Mouse (Mus musculus) embryonic fibroblast, embryonic 13.5 days (primary cell): ENCODE data around the gene Dcakd. TPM values are rescaled to one million over a fixed set of nuclear protein-coding genes. Genes with fewer than 3 reads are reported as not detected.

Experiments used
- H3K27ac ChIP-seq: 2 replicates; pipeline ENCODE4 v1.5.1; 2012; ENCODE audit warnings: low read length, control low read depth, inconsistent platforms; ENCODE audit not compliant: insufficient read depth
- H3K4me1 ChIP-seq: 2 replicates; pipeline ENCODE4 v1.6.1; 2011; ENCODE audit warnings: low read length; ENCODE audit not compliant: control insufficient read depth, insufficient read depth
- H3K4me3 ChIP-seq: 2 replicates; pipeline ENCODE4 v1.5.1; 2011; ENCODE audit warnings: mild to moderate bottlenecking, control low read depth, low read length; ENCODE audit not compliant: insufficient read depth
- CTCF ChIP-seq: IDR thresholded peaks from 2 replicates; pipeline ENCODE4 v1.5.1; 2011; ENCODE audit warnings: mild to moderate bottlenecking, control low read depth, low read length, moderate library complexity, borderline replicate concordance; ENCODE audit not compliant: insufficient read depth
- POLR2A ChIP-seq: IDR thresholded peaks from 2 replicates; pipeline ENCODE4 v1.6.1; 2011; ENCODE audit warnings: low read depth, mild to moderate bottlenecking, control low read depth, low read length, moderate library complexity
- polyA plus RNA-seq: library from polyadenylated mRNA; stranded (reverse); fragments of >200 nt; gene quantifications from 2 replicates; pipeline ENCODE4 v1.2.4, GENCODE M21; 2011; ENCODE audit warnings: low read depth; ENCODE audit not compliant: missing spikeins, insufficient read length

Gene Dcakd
- polyA plus RNA-seq, 1 experiment, result 66.6 TPM

- H3K4me1 ChIP-seq, result no peaks in the 10 kb centered on the region
- H3K27ac ChIP-seq, result no peak overlapping the region
- TF ChIP-seq POLR2A (no peak), CTCF (no peak)
- H3K4me3 ChIP-seq, result no peak overlapping the region
Observed at GRCm38 (mm10) chr11:102964547-102965091, 63.5 kb downstream of the Dcakd start.

GRCm38 (mm10) chr11:102963855-102964546 lies 64.1 kb downstream of the Dcakd start:
- no peak for TF ChIP-seq CTCF
- no peak for TF ChIP-seq POLR2A
- no peaks in the 10 kb centered on the region for H3K4me1 ChIP-seq
- H3K27ac ChIP-seq, result no peak overlapping the region
- no peak overlapping the region for H3K4me3 ChIP-seq

GRCm38 (mm10) chr11:102963246-102963854 lies 64.8 kb downstream of the Dcakd start:
- no peaks in the 10 kb centered on the region for H3K4me1 ChIP-seq
- TF ChIP-seq CTCF (no peak), POLR2A (no peak)
- no peak overlapping the region for H3K4me3 ChIP-seq
- no peak overlapping the region for H3K27ac ChIP-seq

- TF ChIP-seq POLR2A (no peak), CTCF (no peak)
- H3K4me3 ChIP-seq, result no peak overlapping the region
- H3K27ac ChIP-seq, result no peak overlapping the region
- no peaks in the 10 kb centered on the region for H3K4me1 ChIP-seq
Observed at GRCm38 (mm10) chr11:102962861-102963245, 65.3 kb downstream of the Dcakd start.

- H3K4me1 ChIP-seq, result no peaks in the 10 kb centered on the region
- no peak overlapping the region for H3K27ac ChIP-seq
- no peak for TF ChIP-seq CTCF
- no peak overlapping the region for H3K4me3 ChIP-seq
Observed at GRCm38 (mm10) chr11:102961082-102961481, 67.1 kb downstream of the Dcakd start.

- H3K4me3 ChIP-seq, result no peak overlapping the region
- H3K27ac ChIP-seq, result no peak overlapping the region
- H3K4me1 ChIP-seq, result no peaks in the 10 kb centered on the region
- no peak for TF ChIP-seq CTCF
- TF ChIP-seq POLR2A, result no peak
Observed at GRCm38 (mm10) chr11:102958870-102959269, 69.3 kb downstream of the Dcakd start.

- H3K27ac ChIP-seq, result no peak overlapping the region
- no peak for TF ChIP-seq CTCF
- no peak for TF ChIP-seq POLR2A
- H3K4me3 ChIP-seq, result no peak overlapping the region
- H3K4me1 ChIP-seq, result no peaks in the 10 kb centered on the region
Observed at GRCm38 (mm10) chr11:102958431-102958830, 69.7 kb downstream of the Dcakd start.

- Histone ChIP-seq H3K4me1 (no peaks in the 10 kb centered on the region), H3K27ac (no peak overlapping the region), H3K4me3 (no peak overlapping the region)
- TF ChIP-seq POLR2A (no peak), CTCF (no peak)
Observed at GRCm38 (mm10) chr11:102957692-102958091, 70.4 kb downstream of the Dcakd start.

- Histone ChIP-seq H3K27ac (no peak overlapping the region), H3K4me1 (no peaks in the 10 kb centered on the region), H3K4me3 (no peak overlapping the region)
- TF ChIP-seq POLR2A (no peak), CTCF (no peak)
Observed at GRCm38 (mm10) chr11:102956962-102957614, 71.0 kb downstream of the Dcakd start.

GRCm38 (mm10) chr11:102952922-102953321 lies 75.2 kb downstream of the Dcakd start:
- Histone ChIP-seq H3K4me1 (no peaks in the 10 kb centered on the region), H3K27ac (no peak overlapping the region), H3K4me3 (no peak overlapping the region)
- TF ChIP-seq POLR2A (no peak), CTCF (no peak)
